Mouse (Mus musculus) CH12F3 (cell line): ENCODE measurements around the gene Pi16.
"Not testable (repeated sequence)": the region's sequence is repeated elsewhere in the genome, so short reads cannot be mapped to it uniquely, and the experiment has no call there.

Experiments used
- in situ Hi-C: fragments of 300-500 bp; cut with MboI; formaldehyde crosslinking; loops from 2 replicates; pipeline ENCODE4 v1.14.3; 2020; ENCODE audit warnings: low sequenced_read_pairs

Gene Pi16

GRCm38 (mm10) chr17:29327691-29328090, 10.2 kb downstream of the Pi16 start:
- in situ Hi-C loops = no loop called here

DNA sequence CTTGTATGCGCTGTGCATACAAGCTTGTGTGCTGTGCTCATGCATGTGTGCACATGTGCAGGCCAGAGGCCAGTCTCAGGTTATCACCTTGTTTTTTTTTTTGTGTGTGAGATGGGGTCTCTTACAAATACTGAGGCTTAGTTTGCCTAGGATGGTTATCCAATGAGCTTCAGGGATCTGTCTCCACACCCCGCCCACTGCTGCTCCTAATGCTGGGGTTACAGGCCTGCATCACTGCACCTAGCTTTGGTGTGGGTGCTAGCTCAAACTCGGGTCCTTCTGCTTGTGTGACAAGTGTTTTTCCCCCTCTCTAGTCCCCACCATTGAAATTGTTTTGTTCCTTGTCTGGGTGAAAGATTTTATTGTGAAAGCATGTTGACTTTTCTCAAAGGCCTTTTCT, 12.7 kb downstream of the Pi16 start:
- in situ Hi-C loops = no loop called here

DNA sequence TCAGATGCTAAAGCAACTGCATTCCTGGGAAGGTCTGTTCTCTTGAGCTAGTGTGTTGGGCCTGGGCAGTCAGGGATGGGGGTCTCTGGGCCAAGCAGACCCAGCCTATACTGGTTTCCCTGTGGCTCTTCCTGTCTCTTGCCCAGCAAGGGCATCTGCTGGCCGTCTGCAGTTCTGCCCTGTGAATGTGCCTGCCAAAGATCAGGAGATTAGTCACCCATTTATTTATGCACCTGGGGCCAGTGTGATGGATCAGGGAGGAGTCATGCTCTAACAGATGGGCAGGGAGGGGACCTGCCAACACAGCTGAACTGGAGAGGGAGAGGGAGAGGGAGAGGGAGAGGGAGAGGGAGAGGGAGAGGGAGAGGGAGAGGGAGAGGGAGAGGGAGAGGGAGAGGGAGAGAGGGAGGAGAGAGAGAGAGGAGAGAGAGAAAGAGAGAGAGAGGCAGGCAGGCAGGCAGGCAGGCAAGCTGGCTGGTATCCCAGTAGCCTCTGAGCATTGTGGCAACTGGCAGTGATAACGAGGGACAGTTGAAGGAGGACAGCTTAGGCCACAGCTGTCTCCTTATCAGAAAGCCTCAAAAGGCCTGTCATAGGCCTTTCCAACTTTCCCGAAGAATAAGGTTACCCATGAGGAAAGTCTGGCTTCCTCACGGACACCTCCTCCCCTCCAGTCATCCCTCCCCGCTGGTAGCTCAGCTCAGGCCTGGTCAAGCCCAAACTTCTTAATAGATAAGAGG, 13.4 kb downstream of the Pi16 start:
- in situ Hi-C loops = no loop called here

DNA sequence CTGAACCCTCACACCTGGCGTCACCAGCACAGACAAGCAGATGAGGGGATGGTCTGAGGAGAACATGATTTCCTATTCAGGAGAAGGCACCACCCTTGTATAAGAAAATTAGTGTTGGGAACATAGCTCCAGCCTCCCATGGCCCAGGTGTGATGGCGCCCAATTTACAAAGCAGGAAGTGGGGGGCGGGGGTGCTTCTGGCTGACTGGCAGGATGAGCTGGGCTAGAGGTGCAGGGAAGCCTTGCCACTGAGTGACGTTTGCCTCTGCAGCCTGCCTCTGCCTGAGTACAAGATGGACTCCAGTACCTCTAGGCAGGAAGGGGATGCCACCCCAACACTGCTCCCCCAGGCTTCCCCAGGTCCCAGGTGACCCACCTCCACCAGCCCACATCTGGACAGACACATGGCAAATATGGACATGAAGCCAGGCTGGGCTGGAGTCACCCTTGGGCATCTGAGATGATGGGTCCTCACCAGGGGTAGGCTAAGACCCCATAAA, 14.8 kb downstream of the Pi16 start:
- in situ Hi-C loops = no loop called here

GRCm38 (mm10) chr17:29336266-29336990, 18.9 kb downstream of the Pi16 start:
- in situ Hi-C loops = no loop called here

GRCm38 (mm10) chr17:29337979-29338823, 20.7 kb downstream of the Pi16 start:
- in situ Hi-C loops = no loop called here

GRCm38 (mm10) chr17:29339170-29339768, 21.8 kb downstream of the Pi16 start:
- in situ Hi-C loops = no loop called here

DNA sequence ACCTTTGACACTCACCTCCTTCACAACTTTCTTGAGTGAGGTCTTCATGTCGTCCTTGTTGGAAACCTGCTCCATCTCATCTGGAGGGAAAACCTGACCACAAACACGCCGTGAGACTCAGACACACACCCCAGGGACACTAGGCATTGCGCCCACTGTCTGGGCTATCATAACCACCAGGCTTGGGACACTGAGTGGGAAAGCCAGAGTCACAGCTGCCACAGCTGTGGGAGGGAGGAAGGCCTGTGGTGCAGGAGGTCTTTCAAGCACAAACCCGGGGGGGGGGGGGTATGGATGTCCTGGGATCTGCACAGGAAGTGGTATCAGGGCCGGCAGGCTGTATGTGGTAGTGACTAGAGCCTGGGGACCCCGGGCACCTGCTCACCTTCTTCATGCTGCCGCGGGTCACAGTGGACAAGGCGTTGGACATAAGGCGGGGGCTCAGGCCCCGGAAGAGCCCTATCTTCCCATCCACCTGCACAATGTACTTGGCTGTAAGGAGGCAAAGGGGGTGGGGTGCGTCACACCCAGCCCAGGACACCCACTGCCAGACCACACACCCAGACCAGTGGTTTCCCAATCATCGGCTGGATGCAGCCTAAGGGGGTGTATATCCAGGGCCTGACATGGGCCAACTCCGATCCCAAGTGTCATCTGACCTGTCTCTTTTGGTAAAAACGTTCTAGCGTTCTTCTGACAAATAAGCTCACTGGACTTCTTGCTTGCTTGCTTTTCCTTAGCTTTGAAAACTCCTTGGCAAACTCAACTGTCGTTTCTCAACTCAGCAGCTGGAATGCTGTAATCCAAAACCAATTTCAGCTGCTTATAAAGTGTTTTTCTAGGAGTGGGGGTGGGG, 23.2 kb downstream of the Pi16 start:
- in situ Hi-C loops = no loop called here

- in situ Hi-C loops = no loop called here
Measured at GRCm38 (mm10) chr17:29341591-29342003, 24.1 kb downstream of the Pi16 start.

DNA sequence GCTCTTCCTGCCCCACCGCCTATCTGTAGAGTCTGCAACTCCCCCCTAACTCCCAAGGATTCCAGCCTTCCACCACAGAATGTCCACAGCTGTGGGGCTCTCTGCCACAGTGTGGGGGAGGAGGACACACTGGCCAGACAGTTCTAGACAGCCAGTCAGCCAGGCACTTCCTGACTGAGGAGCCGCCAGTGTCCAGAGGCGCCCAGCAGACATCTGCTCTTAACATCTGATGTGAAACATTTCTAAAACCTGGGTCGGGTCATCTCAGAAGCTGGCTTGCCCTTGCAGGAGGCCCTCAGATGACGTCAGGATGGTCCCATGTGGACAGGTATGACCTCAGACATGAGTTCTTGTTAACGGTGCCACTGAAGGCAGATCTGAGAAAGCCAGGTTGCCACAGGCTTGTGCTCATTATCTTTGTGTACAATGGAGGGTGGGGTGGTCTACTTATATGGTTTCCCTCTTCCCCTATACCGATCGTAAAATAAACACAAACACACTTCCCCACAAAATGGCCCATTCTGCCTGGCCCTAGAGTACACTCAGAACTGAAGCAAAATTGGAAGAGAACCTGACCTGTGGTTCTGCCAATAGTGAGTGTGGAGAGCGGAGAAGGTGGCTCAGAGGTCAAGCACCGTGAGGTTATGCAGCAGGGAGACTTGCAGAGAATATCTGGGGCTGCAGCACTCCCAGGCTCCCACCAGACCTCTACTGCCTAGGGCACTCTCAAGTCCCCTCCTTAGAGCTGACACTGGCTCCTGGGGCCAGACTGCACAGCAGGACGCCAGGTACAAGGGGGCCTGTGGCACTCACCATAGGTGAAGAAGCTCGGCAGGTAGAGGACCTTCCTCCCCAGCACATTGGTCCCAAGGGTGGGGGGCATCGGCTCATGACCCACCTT, 24.8 kb downstream of the Pi16 start:
- in situ Hi-C loops = no loop called here

DNA sequence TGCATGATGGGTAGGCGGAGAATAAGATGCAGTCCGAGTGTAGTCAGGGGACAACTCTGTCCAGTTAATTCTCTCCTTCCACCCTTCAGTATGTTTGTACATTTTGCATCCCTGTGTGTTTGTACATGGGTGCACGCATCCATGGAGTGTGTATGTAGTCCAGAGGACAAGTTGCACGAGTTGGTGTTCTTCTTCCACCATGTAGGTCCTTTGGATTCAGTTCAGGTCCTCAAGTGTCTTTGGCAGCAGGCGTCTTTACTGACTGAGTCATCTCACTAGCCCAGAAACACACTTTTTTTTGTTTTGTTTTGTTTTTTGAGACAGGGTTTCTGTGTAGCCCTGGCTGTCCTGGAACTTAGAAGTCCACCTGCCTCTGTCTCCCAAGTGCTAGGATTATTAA, 25.8 kb downstream of the Pi16 start:
- in situ Hi-C loops = no loop called here

GRCm38 (mm10) chr17:29345272-29345671, 27.8 kb downstream of the Pi16 start:
- in situ Hi-C loops = no loop called here

DNA sequence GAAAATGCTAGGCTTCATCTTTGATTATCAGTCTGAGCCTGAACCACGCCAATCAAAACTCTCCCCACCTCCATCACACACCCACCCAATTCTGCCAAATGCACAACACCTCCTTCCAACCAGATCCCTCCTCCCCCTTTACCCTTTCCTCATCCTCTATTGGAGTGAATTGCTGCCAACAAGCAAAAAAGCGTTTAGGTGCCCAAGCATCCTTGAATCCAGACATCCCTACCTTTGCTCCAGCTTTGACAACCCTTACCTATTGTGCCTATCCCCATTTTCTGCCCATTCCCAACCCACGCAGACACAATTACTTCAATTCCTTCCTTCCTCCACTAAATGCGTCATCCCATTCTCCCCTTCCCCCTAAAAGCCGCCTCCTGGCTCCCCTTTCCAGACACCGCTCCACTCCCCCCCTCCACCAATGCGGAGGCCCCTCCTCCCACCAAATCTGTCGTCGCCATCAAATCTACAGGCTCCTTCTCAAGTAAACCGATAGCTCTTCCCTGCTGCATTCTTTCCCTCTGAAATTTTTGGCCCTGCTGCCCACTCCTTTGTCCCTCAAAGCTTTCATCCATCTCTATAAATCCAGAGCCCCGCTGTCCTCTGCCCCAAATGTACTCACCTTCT, 29.1 kb downstream of the Pi16 start:
- in situ Hi-C loops = no loop called here

DNA sequence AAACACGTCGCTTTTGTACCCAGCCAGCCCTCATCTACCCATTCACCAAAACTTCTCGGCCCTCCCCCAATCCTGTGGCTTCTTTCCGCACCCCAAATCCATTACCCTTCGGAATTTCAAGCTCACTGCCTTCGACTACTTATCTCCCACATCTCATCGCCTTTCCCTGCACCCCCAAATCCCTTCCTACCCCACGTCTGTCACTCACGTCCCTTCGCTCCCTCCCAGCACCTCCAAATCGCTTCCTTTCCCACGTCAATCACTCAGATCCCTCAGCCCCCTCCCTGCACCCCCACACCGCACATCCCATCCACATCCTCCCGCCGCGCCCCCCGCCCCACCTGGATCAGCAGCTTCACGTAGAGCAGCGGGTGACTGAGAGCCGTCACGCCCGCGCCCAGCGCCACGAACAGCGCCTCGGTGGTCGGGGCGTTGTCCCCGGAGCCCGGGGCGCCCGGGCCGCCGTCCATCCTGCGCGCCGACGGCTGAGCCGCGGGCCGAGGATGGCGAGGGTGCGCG, 29.7 kb downstream of the Pi16 start:
- in situ Hi-C loops = no loop called here

- in situ Hi-C loops = no loop called here
Measured at GRCm38 (mm10) chr17:29347645-29348256, 30.3 kb downstream of the Pi16 start, which contains the start of gene Mtch1. TSS of gene Mtch1 (minus strand) at chr17:29347934.

- in situ Hi-C loops = no loop called here
Measured at GRCm38 (mm10) chr17:29348996-29349395, 31.5 kb downstream of the Pi16 start.

DNA sequence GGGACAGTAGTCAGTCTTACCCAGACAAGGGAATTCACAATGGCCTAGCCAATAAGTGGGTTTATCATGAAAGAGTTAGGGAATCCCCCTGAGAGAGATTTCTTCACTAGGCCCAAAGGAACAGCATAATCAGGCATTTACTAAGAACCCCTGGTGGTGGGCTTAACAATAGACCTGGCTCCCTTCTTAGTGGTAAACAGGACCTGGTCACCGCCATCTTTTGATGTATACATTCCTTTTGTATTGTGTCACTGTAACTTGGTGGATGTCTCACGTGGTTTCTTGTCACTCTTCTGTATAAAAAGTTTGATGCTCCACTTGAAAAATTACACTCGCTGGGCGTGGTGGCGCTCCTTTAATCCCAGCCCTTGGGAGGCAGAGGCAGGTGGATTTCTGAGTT, 33.6 kb downstream of the Pi16 start:
- in situ Hi-C loops = not testable (repeated sequence)

GRCm38 (mm10) chr17:29355461-29355840, 38.0 kb downstream of the Pi16 start:
- in situ Hi-C loops = no loop called here
